Mouse (Mus musculus) brain, embryonic 14.5 days (tissue): ENCODE measurements around the gene Ajm1. TPM values are rescaled to one million over a fixed set of nuclear protein-coding genes. Genes with fewer than 3 reads are reported as not detected.

Experiments used
- DNase-seq: peaks from one replicate; pipeline ENCODE4 v3.0.0-alpha.2; 2011; ENCODE audit warnings: low read depth
- CTCF ChIP-seq: fragments of 200-500 bp; IDR thresholded peaks from 2 replicates; pipeline ENCODE4 v1.5.1; 2012; ENCODE audit warnings: inconsistent platforms, mild to moderate bottlenecking, moderate library complexity, borderline replicate concordance; ENCODE audit not compliant: insufficient read depth, insufficient read length; ENCODE audit errors: extremely low read depth
- POLR2A ChIP-seq: fragments of 200-500 bp; IDR thresholded peaks from 2 replicates; pipeline ENCODE4 v1.6.1; 2012; ENCODE audit warnings: mild to moderate bottlenecking, inconsistent platforms, borderline replicate concordance; ENCODE audit not compliant: poor library complexity, insufficient read depth, insufficient read length, severe bottlenecking; ENCODE audit errors: extremely low read depth
- polyA plus RNA-seq: library from polyadenylated mRNA; depleted of rRNA; stranded (reverse); fragments of >200 nt; gene quantifications from 2 replicates; pipeline ENCODE4 v1.2.3, GENCODE M21; 2012; rRNA removed

Ajm1 gene
- polyA plus RNA-seq = 24.5 and 30.3 TPM in 2 replicates

- peak; percentile 86 for DNase-seq
- TF ChIP-seq POLR2A (no peak), CTCF (peak; percentile 89)
Measured at GRCm38 (mm10) chr2:25581294-25581864, at the start of gene Ajm1. TSS of gene Ajm1 (minus strand) at chr2:25581757.

DNA sequence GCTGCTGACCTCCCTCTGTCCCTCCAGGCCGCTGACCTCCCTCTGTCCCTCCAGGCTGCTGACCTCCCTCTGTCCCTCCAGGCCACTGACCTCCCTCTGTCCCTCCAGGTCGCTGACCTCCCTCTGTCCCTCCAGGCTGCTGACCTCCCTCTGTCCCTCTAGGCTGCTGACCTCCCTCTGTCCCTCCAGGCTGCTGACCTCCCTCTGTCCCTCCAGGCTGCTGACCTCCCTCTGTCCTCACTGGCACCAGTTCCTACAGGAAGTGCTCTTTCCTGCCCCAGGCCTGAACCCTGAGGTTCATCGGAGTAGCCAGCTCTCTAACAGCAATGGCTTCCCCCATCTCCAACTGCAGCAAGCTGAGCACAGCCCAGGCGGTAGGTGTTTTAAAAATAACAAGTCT is 47.2 kb upstream of the Ajm1 start:
- no peak for DNase-seq
- TF ChIP-seq CTCF = no peak
- no peak for TF ChIP-seq POLR2A

DNA sequence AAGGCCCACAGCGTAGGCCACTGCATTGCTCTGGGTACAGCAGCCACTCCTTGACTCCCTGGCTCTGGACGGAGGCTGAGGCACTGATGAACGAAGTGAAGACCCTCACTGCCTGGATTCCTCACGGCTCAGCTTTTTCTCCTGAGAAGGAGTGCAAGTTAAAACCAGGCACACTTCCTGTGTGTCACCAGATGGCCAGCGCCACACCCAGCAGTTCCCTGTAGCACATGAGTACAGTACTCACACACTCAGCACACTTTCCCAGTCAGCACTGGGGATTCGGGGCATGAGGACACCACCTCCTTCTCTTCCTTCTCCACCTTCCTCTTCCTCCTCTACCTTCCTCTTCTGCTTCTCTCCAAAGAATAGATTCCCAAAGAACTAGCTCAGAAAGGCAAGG is 46.3 kb upstream of the Ajm1 start, which contains the start of gene Fcna:
TSS of gene Fcna (minus strand) at position 220 of the 400 bp plus-strand sequence.
- TF ChIP-seq CTCF (no peak), POLR2A (no peak)

GRCm38 (mm10) chr2:25625986-25626385 is 44.4 kb upstream of the Ajm1 start:
- TF ChIP-seq POLR2A (no peak), CTCF (no peak)
- DNase-seq = no peak

More for the DNA sequence above, 46.3 kb upstream of the Ajm1 start, which contains the start of gene Fcna:
- no peak for DNase-seq

DNA sequence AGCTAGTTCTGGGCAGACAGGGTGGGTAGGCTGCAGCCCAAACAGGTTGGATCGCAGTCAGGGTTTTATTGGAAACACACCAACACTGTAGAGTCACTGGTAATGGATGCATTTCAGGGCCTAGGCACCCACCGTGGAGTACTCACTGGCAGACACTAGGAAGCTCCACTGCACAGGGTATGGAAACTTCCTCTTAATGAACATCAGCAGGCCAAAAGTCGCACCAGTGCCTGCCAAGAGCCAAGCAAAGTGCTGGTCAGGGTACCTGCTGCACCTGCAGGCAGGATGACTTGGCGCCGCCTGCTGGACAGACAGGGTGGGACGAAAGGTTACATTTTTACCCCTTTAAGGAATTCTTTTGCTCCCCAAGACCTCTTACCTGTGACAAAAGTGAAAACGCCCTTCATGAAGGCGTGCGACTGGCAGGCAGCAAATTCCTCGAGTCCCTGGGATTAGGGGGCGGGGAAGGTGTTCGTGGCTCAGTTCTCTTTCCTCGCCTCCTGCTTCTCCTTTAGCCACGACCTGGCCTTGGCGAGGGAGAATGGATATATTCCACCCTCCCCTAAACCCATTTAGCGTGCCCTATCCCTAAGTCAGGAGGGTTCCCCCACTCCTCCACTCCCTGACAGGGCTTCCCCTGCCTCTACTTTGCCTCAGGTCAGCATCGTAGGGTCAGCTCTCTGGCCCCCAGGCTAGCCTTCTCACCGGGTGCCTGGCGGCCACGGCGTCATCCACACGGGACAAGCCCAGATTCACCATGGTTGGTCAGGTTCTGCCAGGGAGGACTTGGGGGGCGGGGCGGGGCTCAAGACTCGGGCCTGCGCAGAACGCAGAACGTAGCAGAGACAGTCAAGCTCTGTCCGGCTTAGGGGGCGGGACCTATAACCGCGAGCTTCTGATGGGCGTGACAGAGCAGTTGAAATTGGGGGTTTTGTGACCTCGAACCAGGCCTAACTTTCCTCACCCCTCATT is 40.0 kb upstream of the Ajm1 start, which contains the start of gene Tmem141:
TSS of gene Tmem141 (minus strand) at position 777 of the 972 bp plus-strand sequence.
- DNase-seq = peak; percentile 92
- TF ChIP-seq POLR2A (no peak), CTCF (peak; percentile 70)

DNA sequence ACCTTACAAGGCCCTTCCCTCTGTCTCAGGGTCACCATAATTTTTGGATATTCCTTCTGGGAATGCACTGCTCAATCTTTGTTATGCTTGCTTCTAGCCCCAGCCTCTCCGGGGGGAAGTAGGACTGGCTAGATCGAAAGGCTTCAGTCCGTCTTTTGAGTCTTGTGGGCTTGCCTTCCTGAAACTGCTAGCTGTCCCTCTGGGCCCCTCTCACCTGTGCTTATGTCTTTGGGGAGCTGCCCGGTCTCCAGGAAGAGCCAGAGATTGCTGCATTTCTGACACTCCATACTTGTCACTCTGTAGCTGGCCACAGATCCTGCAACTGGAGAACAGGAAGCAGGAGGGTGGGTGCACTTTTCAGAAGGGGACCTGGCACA is 39.3 kb upstream of the Ajm1 start:
- DNase-seq = no peak
- TF ChIP-seq POLR2A = no peak
- no peak for TF ChIP-seq CTCF

GRCm38 (mm10) chr2:25620386-25620785 is 38.8 kb upstream of the Ajm1 start:
- no peak for DNase-seq
- TF ChIP-seq CTCF (no peak), POLR2A (no peak)

DNA sequence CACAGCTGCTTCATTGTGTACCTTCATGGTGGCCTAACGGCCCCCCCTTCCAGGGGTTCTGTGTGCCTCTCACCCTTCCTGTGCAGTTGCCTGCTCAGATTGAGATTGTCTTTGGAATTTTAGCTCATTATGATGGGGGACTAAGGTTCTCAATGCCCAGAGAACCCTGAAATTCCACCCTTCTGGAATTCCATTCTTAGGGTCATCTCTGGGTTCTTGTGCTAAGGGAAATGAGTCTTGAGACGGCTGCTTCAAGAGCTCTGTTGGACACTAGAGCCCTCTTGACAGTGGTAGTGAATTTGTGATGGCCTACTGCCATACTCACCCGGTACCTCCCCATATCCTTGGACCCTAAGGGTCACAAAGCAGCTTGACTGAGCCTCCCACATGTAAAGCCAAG is 36.0 kb upstream of the Ajm1 start, which contains the start of gene Ccdc183:
TSS of gene Ccdc183 (minus strand) at position 101 of the 400 bp plus-strand sequence.
- DNase-seq = no peak
- no peak for TF ChIP-seq CTCF

DNA sequence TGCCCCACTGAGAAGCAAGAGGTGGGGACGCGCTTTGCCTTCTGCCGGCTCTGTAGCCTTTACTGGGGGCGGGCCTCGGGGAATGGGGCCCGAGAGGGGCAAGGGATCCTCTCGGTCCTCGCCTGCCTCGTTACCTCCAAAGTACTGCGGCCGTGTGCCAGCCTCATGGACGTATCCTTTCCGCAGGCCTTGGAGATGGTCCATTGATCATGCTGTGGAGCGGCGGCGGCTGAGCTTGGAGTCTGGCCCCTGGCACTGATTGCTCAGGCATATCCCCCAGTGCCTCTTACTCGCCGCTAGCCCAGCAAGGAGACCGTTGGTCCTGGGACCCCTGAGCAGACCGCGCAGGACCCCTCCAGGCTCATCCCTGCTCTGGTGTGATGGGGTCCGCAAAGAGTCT is 34.8 kb upstream of the Ajm1 start:
- TF ChIP-seq POLR2A (no peak), CTCF (no peak)

GRCm38 (mm10) chr2:25608671-25609070 is 27.1 kb upstream of the Ajm1 start:
- no peak for TF ChIP-seq CTCF
- no peak for TF ChIP-seq POLR2A
- no peak for DNase-seq

More for the DNA sequence above, 34.8 kb upstream of the Ajm1 start:
- peak; percentile 12 for DNase-seq
